Mouse (Mus musculus) limb, embryonic 13.5 days (tissue): ENCODE results near the gene Traf4. TPM values are rescaled to one million over a fixed set of nuclear protein-coding genes. Genes with fewer than 3 reads are reported as not detected.
"Not testable (repeated sequence)": the region's sequence is repeated elsewhere in the genome, so short reads cannot be mapped to it uniquely, and the experiment has no call there.

ENCODE experiments used
- ATAC-seq: fragments of 200-750 bp; cut with Nextera tagmentation; 2 replicates; pipeline ENCODE4 v1.8.0; 2017; ENCODE audit warnings: low read depth, moderate number of reproducible peaks, moderate TSS enrichment; ENCODE audit not compliant: low FRiP score
- H3K27ac ChIP-seq: fragments of 300-500 bp; sonication (generic); 2 replicates; pipeline ENCODE4 v1.5.1; 2015; ENCODE audit warnings: inconsistent platforms, mild to moderate bottlenecking, moderate library complexity
- H3K27me3 ChIP-seq: fragments of 300-500 bp; sonication (generic); 2 replicates; pipeline ENCODE4 v1.6.1; 2015; ENCODE audit warnings: mild to moderate bottlenecking, inconsistent platforms
- H3K36me3 ChIP-seq: fragments of 300-500 bp; sonication (generic); 2 replicates; pipeline ENCODE4 v1.6.1; 2015; ENCODE audit warnings: inconsistent platforms, mild to moderate bottlenecking, moderate library complexity
- H3K4me1 ChIP-seq: fragments of 300-500 bp; sonication (generic); 2 replicates; pipeline ENCODE4 v1.6.1; 2015; ENCODE audit warnings: inconsistent platforms
- H3K4me2 ChIP-seq: fragments of 300-500 bp; sonication (generic); replicated peaks from 2 replicates; pipeline ENCODE4 v1.6.1; 2015; ENCODE audit warnings: inconsistent platforms, mild to moderate bottlenecking, moderate library complexity
- H3K4me3 ChIP-seq: fragments of 300-500 bp; sonication (generic); 2 replicates; pipeline ENCODE4 v1.5.1; 2015; ENCODE audit warnings: moderate library complexity, mild to moderate bottlenecking, inconsistent platforms
- H3K9ac ChIP-seq: fragments of 300-500 bp; sonication (generic); 2 replicates; pipeline ENCODE4 v1.6.1; 2015; ENCODE audit warnings: mild to moderate bottlenecking, inconsistent platforms
- H3K9me3 ChIP-seq: fragments of 300-500 bp; sonication (generic); 2 replicates; pipeline ENCODE4 v1.6.1; 2016; ENCODE audit warnings: inconsistent platforms
- WGBS: fragments of 180-500 bp; shearing (Covaris S2); methylation state at CpG from one replicate; pipeline ENCODE4 v1.1.7; 2015; 5-methylcytosine and 5-hydroxymethylcytosine counted together
- polyA plus RNA-seq: library from polyadenylated mRNA; unstranded; fragments of >200 nt; fragmentation: Nextera tagmentation; extraction: Ambion mirVana; gene quantifications from 2 replicates; pipeline ENCODE4 v1.2.1, GENCODE M21; 2015

Gene Traf4
- polyA plus RNA-seq, 1 experiment from 2014 or later: 108 TPM

DNA sequence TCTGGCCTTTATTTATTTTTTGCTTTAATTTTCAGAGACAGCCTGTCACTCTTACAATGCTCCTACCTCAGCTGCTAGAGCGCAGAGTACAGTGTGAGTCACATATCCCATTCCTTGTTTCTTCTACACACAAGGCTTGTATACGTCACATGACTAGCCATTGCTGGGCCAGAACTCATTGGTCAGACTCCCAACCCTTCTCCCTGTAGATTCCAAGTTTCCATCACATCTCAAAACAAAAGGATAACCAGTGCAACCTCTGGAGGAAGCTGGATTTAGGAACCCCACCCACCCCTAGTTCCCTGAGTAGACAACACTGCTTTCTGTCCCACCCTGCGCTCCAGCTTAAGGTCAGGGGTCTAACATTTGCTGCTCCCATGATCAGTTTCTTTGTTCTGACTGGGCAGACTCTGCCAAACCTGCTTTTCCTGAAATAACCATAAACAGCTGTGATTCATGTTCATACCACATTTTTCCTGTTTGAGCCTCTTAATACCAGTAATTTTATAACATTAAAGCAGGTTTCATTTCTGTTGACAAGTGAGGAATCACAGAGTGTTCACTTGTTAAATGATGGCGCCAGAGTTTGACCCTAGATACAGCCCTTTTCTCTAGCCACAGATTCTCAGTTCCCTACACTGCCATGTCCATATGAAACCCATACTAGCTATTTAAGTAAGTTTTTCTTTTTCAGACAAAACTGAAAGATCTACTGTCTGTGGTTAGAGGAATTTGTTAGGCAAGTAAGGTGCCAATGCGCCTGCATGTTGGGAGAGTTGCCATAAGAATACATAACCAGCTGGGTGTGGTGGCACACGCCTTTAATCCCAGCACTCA lies 18.5 kb downstream of the Traf4 start:
- Histone ChIP-seq H3K4me3 (no peak overlapping the region), H3K9me3 (no peaks in the 10 kb centered on the region), H3K27me3 (no peaks in the 10 kb centered on the region), H3K4me1 (no peaks in the 10 kb centered on the region), H3K9ac (no peak overlapping the region), H3K36me3 (peaks cover 83% of the 10 kb centered on the region), H3K4me2 (no peak overlapping the region), H3K27ac (no peak overlapping the region)
- ATAC-seq: no peak
- 88% methylated on average over 6 of the region's 6 CpGs for WGBS

DNA sequence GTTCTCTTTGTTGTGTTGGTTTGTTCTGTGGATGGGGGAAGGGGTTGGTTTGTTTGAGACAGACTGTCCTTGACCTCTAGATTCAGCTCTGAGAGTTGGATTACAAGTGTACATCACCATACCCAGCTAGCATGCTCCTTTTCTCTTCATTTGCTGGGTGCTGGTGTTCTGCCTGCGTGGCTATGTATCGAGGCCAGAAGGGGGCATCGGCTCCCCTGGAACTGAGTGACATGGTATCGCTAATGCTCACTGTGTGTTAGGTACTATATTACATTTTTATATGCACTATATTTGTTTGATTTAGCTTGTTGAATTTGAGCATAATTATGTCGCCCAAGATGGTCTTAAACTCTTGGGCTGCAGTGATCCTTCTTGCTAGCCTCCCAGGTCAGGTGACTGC lies 19.2 kb downstream of the Traf4 start:
- Histone ChIP-seq H3K4me3 (no peak overlapping the region), H3K9ac (no peak overlapping the region), H3K36me3 (peaks cover 78% of the 10 kb centered on the region), H3K9me3 (no peaks in the 10 kb centered on the region), H3K27ac (no peak overlapping the region), H3K4me1 (no peaks in the 10 kb centered on the region), H3K4me2 (no peak overlapping the region), H3K27me3 (no peaks in the 10 kb centered on the region)
- WGBS: 79% methylated on average over 5 of the region's 5 CpGs
- ATAC-seq: no peak

DNA sequence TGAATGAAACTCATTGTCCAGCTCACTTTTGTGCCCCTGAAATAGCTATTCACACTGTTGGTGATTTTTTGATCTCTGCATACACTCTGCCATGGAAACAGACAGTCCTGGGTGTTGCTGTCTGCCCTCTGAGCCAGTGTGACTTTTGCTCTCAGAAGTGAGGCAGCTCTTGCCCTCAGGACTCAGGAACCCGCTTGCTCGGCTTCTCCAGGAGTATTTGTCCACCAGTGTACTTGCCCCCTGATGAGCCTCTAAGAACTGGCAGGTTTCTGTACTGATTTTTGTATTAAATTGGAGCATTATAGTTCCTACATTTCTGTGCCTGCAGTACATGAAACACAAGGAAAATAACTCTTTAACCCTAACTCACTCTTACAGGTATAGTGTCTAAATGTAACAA lies 21.9 kb downstream of the Traf4 start:
- Histone ChIP-seq H3K4me3 (no peak overlapping the region), H3K27ac (no peak overlapping the region), H3K9me3 (no peaks in the 10 kb centered on the region), H3K36me3 (peaks cover 54% of the 10 kb centered on the region), H3K9ac (no peak overlapping the region), H3K4me2 (no peak overlapping the region), H3K4me1 (no peaks in the 10 kb centered on the region), H3K27me3 (no peaks in the 10 kb centered on the region)
- WGBS: 85% methylated on average over 2 of the region's 2 CpGs
- no peak for ATAC-seq

DNA sequence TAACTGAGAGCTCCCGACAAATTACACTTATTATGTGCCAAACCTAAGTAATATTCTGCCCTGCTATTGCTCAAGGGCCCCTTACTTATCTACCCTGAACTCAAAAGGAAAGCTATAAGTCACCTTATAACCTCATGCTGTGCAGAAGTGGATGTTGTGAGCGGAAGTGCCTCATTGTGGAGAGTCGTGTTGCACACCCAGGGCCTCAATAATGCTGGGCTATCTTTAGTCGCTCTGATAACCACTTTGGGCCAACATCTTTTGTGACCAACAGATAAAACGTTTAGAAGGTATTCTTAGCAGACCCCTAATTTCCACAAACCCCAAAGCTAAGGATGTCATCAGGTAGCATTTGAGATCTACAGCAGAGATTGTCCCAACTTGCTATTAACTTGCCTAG lies 24.7 kb downstream of the Traf4 start:
- H3K9ac ChIP-seq: no peak overlapping the region
- no peak overlapping the region for H3K27ac ChIP-seq
- no peaks in the 10 kb centered on the region for H3K4me1 ChIP-seq
- H3K27me3 ChIP-seq: no peaks in the 10 kb centered on the region
- no peak for ATAC-seq
- 76% methylated on average over 5 of the region's 5 CpGs for WGBS
- peaks cover 28% of the 10 kb centered on the region for H3K36me3 ChIP-seq
- H3K4me3 ChIP-seq: no peak overlapping the region
- H3K4me2 ChIP-seq: no peak overlapping the region
- H3K9me3 ChIP-seq: no peaks in the 10 kb centered on the region

DNA sequence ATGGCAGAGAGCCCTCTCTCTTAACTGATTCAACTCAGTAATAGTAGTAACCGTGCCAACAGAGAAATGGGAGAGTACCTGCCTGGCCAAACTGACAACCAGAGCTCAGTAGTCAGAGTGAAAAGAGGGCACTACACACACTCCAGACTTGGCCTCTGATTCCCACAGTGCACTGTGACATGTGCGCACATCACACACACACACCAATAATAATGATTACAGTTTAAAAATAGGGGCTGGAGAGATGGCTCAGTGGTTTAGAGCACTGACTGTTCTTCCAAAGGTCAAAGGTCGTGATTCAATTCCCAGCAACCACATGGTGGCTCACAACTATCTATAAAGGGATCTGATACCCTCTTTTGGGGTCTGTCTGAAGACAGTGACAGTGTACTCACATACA lies 27.4 kb downstream of the Traf4 start:
- ATAC-seq: no peak
- no peak overlapping the region for H3K4me2 ChIP-seq
- no peak overlapping the region for H3K9ac ChIP-seq
- H3K4me1 ChIP-seq: 0 out of 2 replicates have a peak, but pooled peaks cover 3% of the 10 kb centered on the region
- no peaks in the 10 kb centered on the region for H3K27me3 ChIP-seq
- 89% methylated on average over 3 of the region's 3 CpGs for WGBS
- H3K27ac ChIP-seq: no peak overlapping the region
- H3K4me3 ChIP-seq: no peak overlapping the region
- no peaks in the 10 kb centered on the region for H3K9me3 ChIP-seq
- H3K36me3 ChIP-seq: peaks cover 2% of the 10 kb centered on the region; the same call in 1 of the 2 replicates

DNA sequence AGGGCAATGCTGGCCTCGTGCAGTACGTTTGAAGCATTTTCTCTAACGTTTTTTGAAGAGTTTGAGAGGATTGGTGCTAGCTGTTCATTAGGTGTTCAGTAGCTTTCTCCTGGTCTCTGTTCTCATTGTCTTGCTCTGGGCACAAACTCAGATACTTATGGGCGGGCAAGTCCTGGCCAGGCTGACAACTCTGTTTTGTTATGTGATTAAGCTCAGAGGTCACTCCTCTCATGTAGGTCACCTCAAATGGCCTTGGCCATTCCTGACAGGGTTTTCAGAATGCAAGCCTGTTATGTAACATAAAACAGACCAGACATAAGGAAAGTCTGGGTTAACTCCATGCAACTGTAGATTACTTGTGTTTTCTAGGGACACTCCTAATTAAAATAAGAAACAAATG lies 27.8 kb downstream of the Traf4 start:
- no peak overlapping the region for H3K4me2 ChIP-seq
- H3K9me3 ChIP-seq: no peaks in the 10 kb centered on the region
- no peak overlapping the region for H3K27ac ChIP-seq
- no peaks in the 10 kb centered on the region for H3K36me3 ChIP-seq
- H3K4me1 ChIP-seq: 0 out of 2 replicates have a peak, but pooled peaks cover 3% of the 10 kb centered on the region
- WGBS: 83% methylated on average over 4 of the region's 4 CpGs
- ATAC-seq: no peak
- H3K27me3 ChIP-seq: no peaks in the 10 kb centered on the region
- H3K9ac ChIP-seq: no peak overlapping the region
- no peak overlapping the region for H3K4me3 ChIP-seq

DNA sequence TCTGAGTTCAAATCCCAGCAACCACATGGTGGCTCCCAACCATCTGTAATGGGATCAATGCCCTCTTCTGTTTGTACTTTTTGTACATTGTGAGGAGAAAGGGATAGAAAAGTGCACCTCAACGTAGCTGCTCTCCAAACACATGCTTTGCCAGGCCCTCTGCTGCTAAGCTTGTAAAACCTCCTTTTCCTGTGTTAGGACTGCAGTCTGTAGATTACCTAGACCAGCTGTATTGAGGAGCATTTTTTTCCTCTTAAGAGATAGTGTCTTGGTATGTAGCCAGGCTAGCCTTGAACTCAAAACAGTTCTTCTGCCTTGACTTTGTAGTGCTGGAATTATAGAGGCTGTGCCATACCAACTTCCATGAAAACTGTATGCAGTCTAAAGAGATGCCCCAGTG lies 29.3 kb downstream of the Traf4 start:
- WGBS: 65% methylated on average over 1 of the region's 1 CpGs
- ATAC-seq: no peak

DNA sequence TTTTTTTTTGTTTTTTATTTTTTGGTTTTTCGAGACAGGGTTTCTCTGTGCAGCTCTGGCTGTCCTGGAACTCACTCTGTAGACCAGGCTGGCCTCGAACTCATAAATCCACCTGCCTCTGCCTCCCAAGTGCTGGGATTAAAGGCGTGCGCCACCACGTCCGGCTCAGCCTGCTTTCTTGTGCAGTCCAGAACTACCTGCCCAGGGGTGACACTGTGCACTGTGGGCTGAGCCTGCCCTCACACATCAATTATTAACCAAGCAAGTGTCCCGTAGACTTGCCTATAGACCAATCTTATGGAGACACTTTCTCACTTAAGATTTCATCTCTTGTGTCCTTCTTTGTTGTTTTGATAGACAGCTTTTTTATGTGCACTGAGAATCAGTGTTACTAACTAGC lies 30.1 kb downstream of the Traf4 start:
- H3K4me3 ChIP-seq, H3K27me3 ChIP-seq, H3K9me3 ChIP-seq, ATAC-seq, H3K36me3 ChIP-seq, H3K27ac ChIP-seq, H3K4me1 ChIP-seq, H3K4me2 ChIP-seq, H3K9ac ChIP-seq: not testable (repeated sequence)
- WGBS: 89% methylated on average over 7 of the region's 7 CpGs

More for the DNA sequence above, 29.3 kb downstream of the Traf4 start:
- no peaks in the 10 kb centered on the region for H3K27me3 ChIP-seq
- H3K4me1 ChIP-seq: 0 out of 2 replicates have a peak, but pooled peaks cover 3% of the 10 kb centered on the region
- H3K9me3 ChIP-seq: no peaks in the 10 kb centered on the region
- H3K9ac ChIP-seq: no peak overlapping the region
- H3K4me2 ChIP-seq: no peak overlapping the region
- no peak overlapping the region for H3K27ac ChIP-seq
- no peak overlapping the region for H3K4me3 ChIP-seq
- 0 out of 2 replicates have a peak, but pooled peaks cover 7% of the 10 kb centered on the region for H3K36me3 ChIP-seq

DNA sequence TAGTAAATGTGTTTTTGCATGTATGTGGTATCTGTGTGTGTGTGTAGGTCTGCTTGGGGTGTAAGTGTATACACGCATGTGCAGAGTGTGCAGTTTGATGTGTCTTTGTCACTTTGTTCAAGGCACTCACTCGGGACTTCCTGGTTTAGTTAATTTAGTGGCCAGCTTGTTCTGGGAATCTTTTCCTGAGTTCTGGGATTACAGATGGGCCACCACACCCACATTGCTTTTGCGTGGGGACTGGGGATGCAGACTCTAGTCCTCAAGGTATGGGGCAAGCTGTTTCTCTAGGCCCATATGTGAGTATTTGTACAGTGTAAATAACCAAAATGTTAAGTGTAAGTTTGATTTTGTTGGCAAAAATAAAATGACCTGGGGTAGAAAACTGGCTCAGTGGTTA lies 31.0 kb downstream of the Traf4 start:
- H3K36me3 ChIP-seq: 0 out of 2 replicates have a peak, but pooled peaks cover 7% of the 10 kb centered on the region
- H3K27ac ChIP-seq: no peak overlapping the region
- no peak overlapping the region for H3K9ac ChIP-seq
- H3K27me3 ChIP-seq: no peaks in the 10 kb centered on the region
- no peak for ATAC-seq
- 73% methylated on average over 3 of the region's 3 CpGs for WGBS
- H3K9me3 ChIP-seq: no peaks in the 10 kb centered on the region
- H3K4me3 ChIP-seq: no peak overlapping the region
- 0 out of 2 replicates have a peak, but pooled peaks cover 3% of the 10 kb centered on the region for H3K4me1 ChIP-seq
- no peak overlapping the region for H3K4me2 ChIP-seq

DNA sequence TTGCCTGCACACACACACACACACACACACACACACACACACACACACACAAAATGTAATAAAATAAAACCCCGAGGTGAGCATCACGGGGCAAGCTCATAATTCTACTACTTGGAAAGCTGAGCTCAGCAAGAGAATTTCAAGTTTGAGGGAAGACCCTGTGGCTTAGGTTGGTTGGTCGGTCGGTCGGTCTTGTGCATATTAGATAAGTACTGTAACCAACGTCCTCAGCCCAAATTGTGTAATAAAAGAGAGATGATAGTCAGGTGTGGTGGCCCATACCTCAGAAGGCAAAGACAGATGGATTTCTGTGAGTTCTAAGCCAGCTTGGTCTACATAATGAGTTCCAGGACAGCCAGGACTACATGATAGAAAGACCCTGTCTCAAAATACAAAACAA lies 31.5 kb downstream of the Traf4 start:
- Histone ChIP-seq H3K4me2 (no peak overlapping the region), H3K4me3 (no peak overlapping the region), H3K27me3 (no peaks in the 10 kb centered on the region), H3K27ac (no peak overlapping the region), H3K9ac (no peak overlapping the region), H3K36me3 (0 out of 2 replicates have a peak, but pooled peaks cover 7% of the 10 kb centered on the region), H3K4me1 (0 out of 2 replicates have a peak, but pooled peaks cover 3% of the 10 kb centered on the region), H3K9me3 (no peaks in the 10 kb centered on the region)
- WGBS: 70% methylated on average over 6 of the region's 6 CpGs
- no peak for ATAC-seq

DNA sequence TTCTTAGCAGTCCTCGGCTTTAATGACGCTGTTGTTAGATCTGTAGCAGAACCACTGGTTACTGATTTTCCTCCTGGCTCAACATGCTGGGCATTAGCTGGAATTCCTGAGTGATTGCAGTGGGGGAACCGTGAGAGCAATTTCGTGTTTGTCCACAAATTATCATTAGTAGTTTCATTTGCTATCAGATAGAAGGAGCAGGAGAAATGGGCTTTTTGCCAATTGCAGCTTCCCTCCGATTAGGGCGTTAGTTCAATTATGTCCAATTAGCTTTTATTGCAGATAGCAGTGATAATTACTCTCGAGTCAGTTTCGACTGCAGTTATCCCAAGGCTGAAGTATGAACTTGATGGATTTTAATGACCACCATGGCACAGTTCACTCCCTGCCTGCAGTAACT lies 35.9 kb downstream of the Traf4 start:
- H3K36me3 ChIP-seq: 0 out of 2 replicates have a peak, but pooled peaks cover 7% of the 10 kb centered on the region
- no peak for ATAC-seq
- H3K4me3 ChIP-seq: no peak overlapping the region
- no peak overlapping the region for H3K4me2 ChIP-seq
- H3K9ac ChIP-seq: no peak overlapping the region
- 65% methylated on average over 8 of the region's 8 CpGs for WGBS
- H3K27me3 ChIP-seq: no peaks in the 10 kb centered on the region
- no peak overlapping the region for H3K27ac ChIP-seq
- peaks cover 24% of the 10 kb centered on the region for H3K4me1 ChIP-seq
- no peaks in the 10 kb centered on the region for H3K9me3 ChIP-seq

DNA sequence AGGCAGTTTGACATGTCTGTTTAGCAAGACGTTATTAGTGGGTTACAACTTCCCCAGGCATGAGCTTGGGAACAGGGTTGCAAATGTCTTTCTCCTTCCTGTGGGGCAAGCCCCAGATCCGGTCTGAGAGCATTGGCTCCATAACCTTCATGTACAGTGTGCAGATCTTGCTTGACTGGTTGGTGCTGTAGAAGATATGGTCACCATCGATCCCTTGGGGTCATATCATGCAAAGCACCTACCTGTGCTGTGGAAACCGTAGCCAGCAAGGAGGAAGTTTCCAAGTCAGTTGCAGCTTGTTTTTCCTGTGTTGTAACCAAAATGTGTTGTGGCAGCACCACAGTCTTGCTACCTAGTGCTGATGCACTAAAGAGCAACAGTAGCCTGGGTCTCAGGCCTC lies 38.6 kb downstream of the Traf4 start:
- no peak overlapping the region for H3K9ac ChIP-seq
- H3K27ac ChIP-seq: no peak overlapping the region
- no peaks in the 10 kb centered on the region for H3K9me3 ChIP-seq
- H3K4me3 ChIP-seq: no peak overlapping the region
- peaks cover 8% of the 10 kb centered on the region; the same call in 1 of the 2 replicates for H3K36me3 ChIP-seq
- H3K4me1 ChIP-seq: peaks cover 21% of the 10 kb centered on the region
- WGBS: 80% methylated on average over 4 of the region's 4 CpGs
- H3K27me3 ChIP-seq: no peaks in the 10 kb centered on the region
- no peak for ATAC-seq
- H3K4me2 ChIP-seq: no peak overlapping the region
